Mouse (Mus musculus): ENCODE measurements around the gene Slc2a9.

Gene Slc2a9

GRCm38 (mm10) chr5:38470881-38471280 is 32.1 kb downstream of the Slc2a9 start:
- in situ Hi-C loops (cut with MboI, MseI), result no loop called here

GRCm38 (mm10) chr5:38469891-38470578 is 32.9 kb downstream of the Slc2a9 start:
- in situ Hi-C loops (cut with MboI, MseI), result loop anchor here (5.0 kb wide), 1 partner anchor 163 kb away; no protein-coding TSS in a partner anchor

GRCm38 (mm10) chr5:38466569-38467110 is 36.3 kb downstream of the Slc2a9 start:
- in situ Hi-C loops (cut with MboI, MseI), result loop anchor here (5.0 kb wide), 1 partner anchor 159 kb away; no protein-coding TSS in a partner anchor

- in situ Hi-C loops (cut with MboI, MseI), result no loop called here
Measured at GRCm38 (mm10) chr5:38461261-38461660, 41.7 kb downstream of the Slc2a9 start.

- in situ Hi-C loops (cut with MboI, MseI), result no loop called here
Measured at GRCm38 (mm10) chr5:38450936-38451335, 52.0 kb downstream of the Slc2a9 start.

- in situ Hi-C loops (cut with MboI, MseI), result no loop called here
Measured at GRCm38 (mm10) chr5:38449607-38450006, 53.3 kb downstream of the Slc2a9 start.

- in situ Hi-C loops (cut with MboI, MseI), result no loop called here
Measured at GRCm38 (mm10) chr5:38448121-38448520, 54.8 kb downstream of the Slc2a9 start.

- in situ Hi-C loops (cut with MboI, MseI), result no loop called here
Measured at GRCm38 (mm10) chr5:38446316-38446975, 56.5 kb downstream of the Slc2a9 start.

GRCm38 (mm10) chr5:38441088-38441839 is 61.7 kb downstream of the Slc2a9 start:
- in situ Hi-C loops (cut with MboI, MseI), result no loop called here

GRCm38 (mm10) chr5:38440252-38441005 is 62.5 kb downstream of the Slc2a9 start:
- in situ Hi-C loops (cut with MboI, MseI), result no loop called here

- in situ Hi-C loops (cut with MboI, MseI), result no loop called here
Measured at GRCm38 (mm10) chr5:38436681-38437080, 66.3 kb downstream of the Slc2a9 start.

- in situ Hi-C loops (cut with MboI, MseI), result no loop called here
Measured at GRCm38 (mm10) chr5:38434875-38435274, 68.1 kb downstream of the Slc2a9 start.

- in situ Hi-C loops (cut with MboI, MseI), result no loop called here
Measured at GRCm38 (mm10) chr5:38431201-38431600, 71.7 kb downstream of the Slc2a9 start.

GRCm38 (mm10) chr5:38429106-38429505 is 73.8 kb downstream of the Slc2a9 start:
- in situ Hi-C loops (cut with MboI, MseI), result no loop called here

- in situ Hi-C loops (cut with MboI, MseI), result no loop called here
Measured at GRCm38 (mm10) chr5:38427757-38428156, 75.2 kb downstream of the Slc2a9 start.

GRCm38 (mm10) chr5:38425569-38425968 is 77.4 kb downstream of the Slc2a9 start:
- in situ Hi-C loops (cut with MboI, MseI), result no loop called here

GRCm38 (mm10) chr5:38422426-38422825 is 80.5 kb downstream of the Slc2a9 start:
- in situ Hi-C loops (cut with MboI, MseI), result no loop called here

GRCm38 (mm10) chr5:38418799-38419198 is 84.1 kb downstream of the Slc2a9 start:
- in situ Hi-C loops (cut with MboI, MseI), result no loop called here

- in situ Hi-C loops (cut with MboI, MseI), result no loop called here
Measured at GRCm38 (mm10) chr5:38403612-38404011, 99.3 kb downstream of the Slc2a9 start.

GRCm38 (mm10) chr5:38402288-38402687 is 100.7 kb downstream of the Slc2a9 start:
- in situ Hi-C loops (cut with MboI, MseI), result no loop called here

- in situ Hi-C loops (cut with MboI, MseI), result no loop called here
Measured at GRCm38 (mm10) chr5:38388857-38389256, 114.1 kb downstream of the Slc2a9 start.
